Comparison of ENCODE assay signal across 26 mouse cellular contexts in genomic region chr8:60195641-60196040, GRCm38 (mm10).
A peak's percentile ranks its signal among the peaks of the same experiment; 100 is the strongest.
DNase-seq lines count a peak whose midpoint lies in the region; ATAC-seq and TF ChIP-seq lines count a peak whose summit lies in the region.
"Had no signal": no experiment of that assay in that cellular context is flagged by ENCODE, and none has a peak within 500 bp of the region (broad histone marks: within the 10 kb centered on the region; RNA-seq: fewer than 3 reads in every experiment).

No protein-coding gene starts in this region.

- no peaks in the 10 kb centered on the region for H3K4me1 ChIP-seq in testis, adult 2 months (ENCODE audit: control insufficient read depth, insufficient read depth, low read length)
- H3K4me1 ChIP-seq: embryonic facial prominence, embryonic 13.5 days; embryonic facial prominence, embryonic 15.5 days; forebrain, embryonic 10.5 days; forebrain, embryonic 12.5 days had no signal

- intact Hi-C loops in heart, postnatal 36 days (cut with DNase I) = no loop called here

- peak overlapping the region; percentile 40 for H3K4me3 ChIP-seq in testis, adult 2 months (ENCODE audit: control insufficient read depth, low read depth, low read length)
- H3K4me3 ChIP-seq: embryonic facial prominence, embryonic 13.5 days; embryonic facial prominence, embryonic 15.5 days; erythroblast, embryonic 14.5 days; forebrain, embryonic 10.5 days; forebrain, embryonic 12.5 days had no signal

- peak; percentile 14 for DNase-seq in heart, adult 11 months
- no peak for DNase-seq in heart, postnatal 36 days
- no peak for DNase-seq in testis, postnatal 14 days (ENCODE audit: low spot score)
- no peak for DNase-seq in cerebellum, adult 11-12 months
- DNase-seq: adrenal gland, adult 8-10 months; adrenal gland, postnatal 14 days; adrenal gland, postnatal 36 days; B cell, adult 2 months; cerebellum, adult 18-20 months; cerebellum, adult 8-10 months; cerebellum, adult 9-11 months; cerebellum, postnatal 14 days; cerebellum, postnatal 36 days; embryo, embryonic 11 days had no signal

- no peaks in the 10 kb centered on the region for H3K36me3 ChIP-seq in testis, adult 2 months (ENCODE audit: control insufficient read depth, insufficient read depth, low read length)
- H3K36me3 ChIP-seq: embryonic facial prominence, embryonic 13.5 days; embryonic facial prominence, embryonic 15.5 days; forebrain, embryonic 10.5 days; forebrain, embryonic 12.5 days had no signal

- H3K27ac ChIP-seq in testis, adult 2 months (ENCODE audit: control insufficient read depth, insufficient read depth, low read depth, low read length) = no peak overlapping the region
- H3K27ac ChIP-seq: embryonic facial prominence, embryonic 13.5 days; embryonic facial prominence, embryonic 15.5 days; forebrain, embryonic 10.5 days; forebrain, embryonic 12.5 days had no signal

- H3K27me3 ChIP-seq in testis, adult 2 months (ENCODE audit: control insufficient read depth, insufficient read depth, low read length) = no peaks in the 10 kb centered on the region
- H3K27me3 ChIP-seq: embryonic facial prominence, embryonic 13.5 days; embryonic facial prominence, embryonic 15.5 days; forebrain, embryonic 12.5 days; Patski had no signal

- no peak; the same call in 1 of the 2 replicates for TF ChIP-seq POLR2A in testis, adult 2 months (IDR thresholded peaks at IDR 0.05; ENCODE audit: control insufficient read depth, low read depth, low read length)

- ATAC-seq in hematopoietic stem cell, adult 5-6 weeks (replicated peaks in 1 of 2; ENCODE audit: insufficient read depth in 1 of 2, low FRiP score in 2 of 2, low TSS enrichment in 1 of 2, low read depth in 1 of 2, poor library complexity in 2 of 2, severe bottlenecking in 2 of 2) = peak; percentile 86 to 97
- ATAC-seq: activated CD4-positive, CD25-positive, alpha-beta regulatory T cell, adult 4 months; CD4-positive, CD25-positive, alpha-beta regulatory T cell, adult 4 months; forebrain, embryonic 14.5 days; forebrain, embryonic 16.5 days; Patski had no signal

- no peak for TF ChIP-seq CTCF in testis, adult 2 months (IDR thresholded peaks at IDR 0.05; ENCODE audit: control insufficient read depth, insufficient read depth, insufficient replicate concordance, low read depth, low read length)
